Mouse (Mus musculus) kidney, adult 2 months (tissue): ENCODE results near the gene Slc35g1.

Experiments
- CTCF ChIP-seq: fragments of 200-500 bp; conservative IDR thresholded peaks from 2 replicates; pipeline ENCODE4 v1.5.1; 2011; ENCODE audit warnings: low read depth, mild to moderate bottlenecking, control low read depth, low read length, moderate library complexity, mixed read lengths; ENCODE audit not compliant: insufficient read depth, insufficient read length
- POLR2A ChIP-seq: fragments of 200-500 bp; IDR thresholded peaks from one replicate; pipeline ENCODE4 v1.6.1; 2011; ENCODE audit warnings: low read depth, low read length, control low read depth

GRCm38 (mm10) chr19:38395701-38396632 lies at the start of gene Slc35g1:
- TF ChIP-seq CTCF (no peak), POLR2A (no peak)
